Mouse (Mus musculus) layer of hippocampus, adult 9-10 months (tissue): Measurements from ENCODE around the gene Atxn2.

Experiments used
- DNase-seq: peaks from one replicate; pipeline ENCODE4 v3.0.0; 2022; ENCODE audit warnings: low spot score

Gene Atxn2

GRCm38 (mm10) chr5:121817551-121817950 lies 106.4 kb downstream of the Atxn2 start:
- DNase-seq, result no peak

GRCm38 (mm10) chr5:121818401-121818800 lies 107.3 kb downstream of the Atxn2 start:
- DNase-seq, result no peak

- no peak for DNase-seq
These were observed 107.7 kb downstream of the Atxn2 start for GRCm38 (mm10) chr5:121818862-121819261.

GRCm38 (mm10) chr5:121819559-121819958 lies 108.4 kb downstream of the Atxn2 start:
- DNase-seq, result no peak

- no peak for DNase-seq
These were observed 109.0 kb downstream of the Atxn2 start for GRCm38 (mm10) chr5:121820161-121820560.

- DNase-seq, result no peak
These were observed 109.5 kb downstream of the Atxn2 start for GRCm38 (mm10) chr5:121820657-121821056.

GRCm38 (mm10) chr5:121821116-121821515 lies 110.0 kb downstream of the Atxn2 start:
- no peak for DNase-seq

- DNase-seq, result no peak
These were observed 110.4 kb downstream of the Atxn2 start for GRCm38 (mm10) chr5:121821552-121821951.

GRCm38 (mm10) chr5:121822786-121823505 lies 111.8 kb downstream of the Atxn2 start:
- DNase-seq, result no peak

GRCm38 (mm10) chr5:121823668-121824067 lies 112.5 kb downstream of the Atxn2 start:
- no peak for DNase-seq

GRCm38 (mm10) chr5:121824121-121824520 lies 113.0 kb downstream of the Atxn2 start:
- DNase-seq, result no peak

GRCm38 (mm10) chr5:121825606-121826005 lies 114.5 kb downstream of the Atxn2 start:
- DNase-seq, result no peak

- no peak for DNase-seq
These were observed 116.7 kb downstream of the Atxn2 start for GRCm38 (mm10) chr5:121827876-121828275.

GRCm38 (mm10) chr5:121828491-121829432 lies 117.6 kb downstream of the Atxn2 start:
- no peak for DNase-seq

- DNase-seq, result no peak
These were observed 120.0 kb downstream of the Atxn2 start for GRCm38 (mm10) chr5:121831002-121831601.

- DNase-seq, result no peak
These were observed 121.4 kb downstream of the Atxn2 start for GRCm38 (mm10) chr5:121832376-121833155.

- DNase-seq, result no peak
These were observed 122.0 kb downstream of the Atxn2 start for GRCm38 (mm10) chr5:121833159-121833558.

GRCm38 (mm10) chr5:121833572-121834240 lies 122.6 kb downstream of the Atxn2 start:
- DNase-seq, result no peak

- no peak for DNase-seq
These were observed 123.1 kb downstream of the Atxn2 start for GRCm38 (mm10) chr5:121834241-121834606.

GRCm38 (mm10) chr5:121834991-121835747 lies 124.0 kb downstream of the Atxn2 start:
- DNase-seq, result no peak
